Mouse (Mus musculus) heart, adult 2 months (tissue): ENCODE measurements around the gene Adgrv1. TPM values are rescaled to one million over a fixed set of nuclear protein-coding genes. Genes with fewer than 3 reads are reported as not detected.
"Not testable (repeated sequence)": the region's sequence is repeated elsewhere in the genome, so short reads cannot be mapped to it uniquely, and the experiment has no call there.

Source experiments
- DNase-seq, 2 experiments: peaks; one replicate each; pipeline ENCODE4 v3.0.0; 2021
- H3K27ac ChIP-seq: fragments of 200-600 bp; 2 replicates; pipeline ENCODE4 v1.8.1; 2022
- H3K27me3 ChIP-seq: fragments of 200-500 bp; 2 replicates; pipeline ENCODE4 v1.6.1; 2012; ENCODE audit warnings: mild to moderate bottlenecking, low read length, inconsistent platforms, mixed read lengths; ENCODE audit not compliant: control insufficient read depth, insufficient read depth
- H3K36me3 ChIP-seq: fragments of 200-500 bp; 2 replicates; pipeline ENCODE4 v1.6.1; 2012; ENCODE audit warnings: low read length, inconsistent platforms; ENCODE audit not compliant: control insufficient read depth, insufficient read depth
- H3K4me1 ChIP-seq: fragments of 200-500 bp; 2 replicates; pipeline ENCODE4 v1.6.1; 2011; ENCODE audit warnings: low read length; ENCODE audit not compliant: control insufficient read depth, insufficient read depth
- H3K4me3 ChIP-seq: fragments of 200-600 bp; 2 replicates; pipeline ENCODE4 v1.8.1; 2022
- H3K79me2 ChIP-seq: fragments of 200-500 bp; replicated peaks from 2 replicates; pipeline ENCODE4 v1.6.1; 2012; ENCODE audit warnings: mild to moderate bottlenecking, inconsistent platforms, low read length, moderate library complexity, mixed read lengths; ENCODE audit not compliant: control insufficient read depth, insufficient read depth
- H3K9ac ChIP-seq: fragments of 200-500 bp; 2 replicates; pipeline ENCODE4 v1.6.1; 2012; ENCODE audit warnings: low read depth, mild to moderate bottlenecking, control low read depth, inconsistent platforms, low read length, mixed read lengths
- CTCF ChIP-seq: fragments of 200-600 bp; IDR thresholded peaks from 2 replicates; pipeline ENCODE4 v1.8.1; 2022; ENCODE audit warnings: antibody characterized with exemption, mild to moderate bottlenecking, moderate library complexity
- EP300 ChIP-seq: fragments of 200-500 bp; IDR thresholded peaks from 2 replicates; pipeline ENCODE4 v1.6.1; 2011; ENCODE audit warnings: low read depth, low read length, control low read depth; ENCODE audit not compliant: insufficient read depth
- POLR2A ChIP-seq: fragments of 200-500 bp; IDR thresholded peaks from 2 replicates; pipeline ENCODE4 v1.6.1; 2011; ENCODE audit warnings: mild to moderate bottlenecking, low read depth, low read length, control low read depth; ENCODE audit not compliant: insufficient read depth
- WGBS: fragments of 180-500 bp; shearing (Covaris S2); methylation state at CpG from one replicate; pipeline ENCODE4 v1.1.7; 2018; 5-methylcytosine and 5-hydroxymethylcytosine counted together
- intact Hi-C: fragments of 180-260 bp; cut with DNase I; formaldehyde crosslinking; loops from one replicate; pipeline ENCODE4 v1.15.1; 2025
- polyA plus RNA-seq: library from polyadenylated mRNA; depleted of rRNA; stranded (reverse); fragments of >200 nt; gene quantifications from 2 replicates; pipeline ENCODE4 v1.2.3, GENCODE M21; 2012
- total RNA-seq, 2 experiments: library from RNA; stranded (reverse); gene quantifications; 2 replicates each; pipeline ENCODE4 v1.2.3; 2021

Gene Adgrv1
- total and polyA plus RNA-seq, 3 experiments: 0.18 to 0.30 TPM; not detected in 1

DNA sequence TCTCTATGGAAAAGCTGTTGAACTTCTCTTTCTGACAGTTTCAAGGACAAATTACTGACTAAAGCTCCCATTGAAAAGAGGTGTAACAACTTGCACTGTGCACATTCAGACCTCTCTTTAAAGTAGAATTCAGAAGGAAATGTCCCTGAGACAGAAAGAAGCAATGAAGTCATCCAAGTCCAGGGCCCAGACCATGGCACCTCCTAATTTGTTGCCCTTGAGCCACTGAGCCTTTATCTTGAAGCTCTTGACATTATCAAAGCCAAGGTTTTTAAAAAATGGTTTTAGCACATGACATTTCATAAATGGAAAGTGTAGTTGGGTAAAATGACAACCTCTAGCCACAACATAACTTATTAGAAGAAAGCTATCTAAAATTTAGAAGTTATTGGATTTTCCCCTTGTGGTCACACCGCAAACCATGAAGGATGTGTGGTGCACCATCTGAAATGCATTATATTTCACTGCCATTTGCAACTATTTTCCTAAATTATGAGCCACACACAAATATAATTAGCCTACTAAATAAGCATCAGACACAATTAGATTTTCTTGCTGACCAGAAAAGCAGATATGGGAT is 352.2 kb downstream of the Adgrv1 start:
- H3K79me2 ChIP-seq: no peaks in the 10 kb centered on the region
- TF ChIP-seq POLR2A (no peak), CTCF (no peak), EP300 (no peak)
- intact Hi-C loops: no loop called here
- DNase-seq: no peak
- no peaks in the 10 kb centered on the region for H3K36me3 ChIP-seq
- 100% methylated on average over 1 of the region's 1 CpGs for WGBS
- H3K4me3 ChIP-seq: no peak overlapping the region
- H3K27ac ChIP-seq: no peak overlapping the region
- no peaks in the 10 kb centered on the region for H3K27me3 ChIP-seq
- no peak overlapping the region for H3K9ac ChIP-seq
- H3K4me1 ChIP-seq: no peaks in the 10 kb centered on the region

- Histone ChIP-seq H3K4me1 (no peaks in the 10 kb centered on the region), H3K27ac (no peak overlapping the region), H3K79me2 (no peaks in the 10 kb centered on the region), H3K36me3 (no peaks in the 10 kb centered on the region), H3K27me3 (no peaks in the 10 kb centered on the region), H3K4me3 (no peak overlapping the region), H3K9ac (no peak overlapping the region)
- WGBS: 76% methylated on average over 5 of the region's 5 CpGs
- no peak for TF ChIP-seq EP300
- intact Hi-C loops: no loop called here
- no peak for DNase-seq
Observed at GRCm38 (mm10) chr13:81279351-81279736, 353.6 kb downstream of the Adgrv1 start.

GRCm38 (mm10) chr13:81278669-81279350 is 354.1 kb downstream of the Adgrv1 start:
- H3K79me2 ChIP-seq: no peaks in the 10 kb centered on the region
- intact Hi-C loops: no loop called here
- 70% methylated on average over 2 of the region's 2 CpGs for WGBS
- TF ChIP-seq CTCF (no peak), POLR2A (no peak), EP300 (no peak)
- no peak overlapping the region for H3K27ac ChIP-seq
- no peaks in the 10 kb centered on the region for H3K36me3 ChIP-seq
- no peaks in the 10 kb centered on the region for H3K4me1 ChIP-seq
- H3K9ac ChIP-seq: no peak overlapping the region
- no peak overlapping the region for H3K4me3 ChIP-seq
- H3K27me3 ChIP-seq: no peaks in the 10 kb centered on the region
- DNase-seq: no peak

DNA sequence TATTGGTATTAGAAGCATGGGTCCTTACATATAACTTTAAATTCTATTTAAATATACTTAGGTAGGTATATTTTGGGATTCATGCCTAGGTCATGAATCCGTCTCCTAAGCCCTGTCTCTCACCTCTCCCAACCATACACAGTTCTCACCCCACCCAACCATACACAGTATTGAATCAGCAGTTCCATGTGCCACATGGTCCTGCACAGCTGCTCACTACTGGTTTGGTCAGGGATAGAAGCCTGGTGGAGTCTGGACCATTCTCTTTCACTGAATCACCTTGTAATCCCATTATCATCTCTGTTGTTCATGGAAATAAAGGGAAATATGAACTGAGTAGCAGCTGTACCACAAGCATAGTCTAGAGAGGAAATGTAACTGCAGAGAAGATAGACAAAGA is 359.1 kb downstream of the Adgrv1 start:
- no peak overlapping the region for H3K9ac ChIP-seq
- H3K4me1 ChIP-seq: no peaks in the 10 kb centered on the region
- no peaks in the 10 kb centered on the region for H3K27me3 ChIP-seq
- no peak for DNase-seq
- no peak for TF ChIP-seq CTCF
- no peak for TF ChIP-seq POLR2A
- no peak for TF ChIP-seq EP300
- H3K36me3 ChIP-seq: no peaks in the 10 kb centered on the region
- no peak overlapping the region for H3K27ac ChIP-seq
- 84% methylated on average over 1 of the region's 1 CpGs for WGBS
- intact Hi-C loops: no loop called here
- no peak overlapping the region for H3K4me3 ChIP-seq
- H3K79me2 ChIP-seq: no peaks in the 10 kb centered on the region

DNA sequence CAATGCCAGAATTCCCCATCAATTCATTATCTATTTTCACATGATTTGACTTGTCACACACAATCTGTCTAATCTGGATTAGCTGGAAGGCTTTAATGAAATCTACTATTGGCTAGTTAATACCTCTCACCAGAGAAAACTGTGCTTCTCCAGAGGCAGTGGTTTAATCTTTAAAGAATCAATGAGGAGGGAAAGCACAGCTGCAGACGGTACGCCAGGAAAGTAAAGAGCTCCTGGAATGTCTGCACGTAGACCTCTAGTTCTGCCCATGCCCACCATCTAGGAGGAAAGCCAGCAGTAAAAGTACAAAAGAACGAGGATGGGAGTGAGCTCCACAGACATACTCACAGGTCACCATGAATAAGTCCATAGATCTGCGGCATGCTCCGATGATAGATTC is 362.6 kb downstream of the Adgrv1 start:
- H3K79me2 ChIP-seq: no peaks in the 10 kb centered on the region
- no peaks in the 10 kb centered on the region for H3K27me3 ChIP-seq
- WGBS: 76% methylated on average over 6 of the region's 6 CpGs
- intact Hi-C loops: no loop called here
- H3K27ac ChIP-seq: no peak overlapping the region
- H3K4me3 ChIP-seq: no peak overlapping the region
- H3K4me1 ChIP-seq: no peaks in the 10 kb centered on the region
- no peak for DNase-seq
- no peak for TF ChIP-seq CTCF
- no peak for TF ChIP-seq EP300
- no peak for TF ChIP-seq POLR2A
- H3K9ac ChIP-seq: no peak overlapping the region
- H3K36me3 ChIP-seq: no peaks in the 10 kb centered on the region

GRCm38 (mm10) chr13:81269056-81269455 is 363.9 kb downstream of the Adgrv1 start:
- Histone ChIP-seq H3K4me1 (no peaks in the 10 kb centered on the region), H3K79me2 (no peaks in the 10 kb centered on the region)

GRCm38 (mm10) chr13:81267489-81267888 is 365.5 kb downstream of the Adgrv1 start:
- H3K9ac ChIP-seq, DNase-seq, H3K27me3 ChIP-seq, H3K4me1 ChIP-seq, H3K27ac ChIP-seq, H3K79me2 ChIP-seq, H3K36me3 ChIP-seq, H3K4me3 ChIP-seq, intact Hi-C loops: not testable (repeated sequence)
- WGBS: 81% methylated on average over 4 of the region's 4 CpGs

More at GRCm38 (mm10) chr13:81269056-81269455, 363.9 kb downstream of the Adgrv1 start:
- Histone ChIP-seq H3K9ac (no peak overlapping the region), H3K27ac (no peak overlapping the region), H3K27me3 (no peaks in the 10 kb centered on the region), H3K36me3 (no peaks in the 10 kb centered on the region), H3K4me3 (no peak overlapping the region)
- 75% methylated on average over 6 of the region's 6 CpGs for WGBS
- no peak for DNase-seq
- intact Hi-C loops: no loop called here
- TF ChIP-seq EP300 (no peak), POLR2A (no peak), CTCF (no peak)
